Mouse (Mus musculus) kidney, postnatal 0 days (tissue): ENCODE measurements around the gene Pde4a. TPM values are rescaled to one million over a fixed set of nuclear protein-coding genes. Genes with fewer than 3 reads are reported as not detected.

Experiments
- ATAC-seq: fragments of 200-750 bp; cut with Nextera tagmentation; replicated peaks from 2 replicates; pipeline ENCODE4 v1.8.0; 2017; ENCODE audit warnings: low read depth, moderate number of reproducible peaks, moderate TSS enrichment, moderate library complexity; ENCODE audit not compliant: low FRiP score
- DNase-seq: peaks from one replicate; pipeline ENCODE4 v3.0.0-alpha.2; 2016; ENCODE audit warnings: low spot score
- H3K27ac ChIP-seq: fragments of 300-500 bp; sonication (generic); 2 replicates; pipeline ENCODE4 v1.5.1; 2014; ENCODE audit warnings: mild to moderate bottlenecking
- H3K27me3 ChIP-seq: fragments of 300-500 bp; sonication (generic); 2 replicates; pipeline ENCODE4 v1.6.1; 2014; ENCODE audit warnings: low read length, mixed read lengths; ENCODE audit not compliant: insufficient read depth
- H3K36me3 ChIP-seq: fragments of 300-500 bp; sonication (generic); 2 replicates; pipeline ENCODE4 v1.6.1; 2014; ENCODE audit warnings: low read length, mixed read lengths; ENCODE audit not compliant: insufficient read depth
- H3K4me1 ChIP-seq: fragments of 300-500 bp; sonication (generic); replicated peaks from 2 replicates; pipeline ENCODE4 v1.6.1; 2014; ENCODE audit warnings: antibody characterized with exemption, low read length, mixed read lengths; ENCODE audit not compliant: insufficient read depth
- H3K4me2 ChIP-seq: fragments of 300-500 bp; sonication (generic); 2 replicates; pipeline ENCODE4 v1.6.1; 2014; ENCODE audit warnings: mild to moderate bottlenecking, low read length, moderate library complexity, mixed read lengths
- H3K4me3 ChIP-seq: fragments of 300-500 bp; sonication (generic); replicated peaks from 2 replicates; pipeline ENCODE4 v1.5.1; 2014; ENCODE audit warnings: low read depth, low read length
- H3K9ac ChIP-seq: fragments of 300-500 bp; sonication (generic); 2 replicates; pipeline ENCODE4 v1.6.1; 2014; ENCODE audit warnings: low read depth, low read length
- H3K9me3 ChIP-seq: fragments of 300-500 bp; sonication (generic); replicated peaks from 2 replicates; pipeline ENCODE4 v1.6.1; 2016; ENCODE audit warnings: low read length, inconsistent platforms, mixed read lengths
- CTCF ChIP-seq: IDR thresholded peaks from 2 replicates; pipeline ENCODE4 v1.5.1; 2016; ENCODE audit warnings: antibody characterized with exemption, low read depth, mild to moderate bottlenecking, moderate library complexity
- WGBS: fragments of 180-500 bp; shearing (Covaris S2); extraction: QIAGEN DNeasy Blood & Tissue Kit; methylation state at CpG from one replicate; pipeline ENCODE4 v1.1.7; 2014; 5-methylcytosine and 5-hydroxymethylcytosine counted together
- polyA plus RNA-seq: library from polyadenylated mRNA; unstranded; fragments of >200 nt; fragmentation: Nextera tagmentation; extraction: Ambion mirVana; gene quantifications from 2 replicates; pipeline ENCODE4 v1.2.1, GENCODE M21; 2015

Gene Pde4a
- polyA plus RNA-seq, 1 experiment from 2014 or later = 8.2 TPM

DNA sequence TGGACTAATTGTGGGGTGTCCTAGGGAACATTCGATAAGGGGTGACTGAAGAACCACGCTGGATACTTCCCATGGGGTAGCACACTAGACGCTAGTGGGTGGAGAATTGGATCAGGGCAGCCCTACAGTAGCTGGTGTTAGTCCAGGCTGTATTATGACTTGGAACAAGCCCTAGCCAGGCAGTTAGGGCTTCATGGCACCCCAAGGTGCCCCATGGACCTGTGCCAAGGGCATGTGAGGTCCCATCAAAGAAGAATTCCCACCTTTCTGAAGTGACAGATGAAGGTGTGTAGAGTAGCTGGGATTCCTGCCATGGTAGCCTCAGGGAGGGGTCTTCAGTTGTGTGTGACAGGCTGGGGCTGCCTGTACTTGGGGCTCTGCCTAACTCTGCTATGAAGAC, 1.0 kb downstream of the Pde4a start:
- H3K27ac ChIP-seq = no peak overlapping the region
- H3K36me3 ChIP-seq = no peaks in the 10 kb centered on the region
- WGBS = 34% methylated on average over 3 of the region's 3 CpGs
- H3K4me3 ChIP-seq = peak overlapping the region; percentile 53
- H3K9ac ChIP-seq = no peak overlapping the region
- H3K9me3 ChIP-seq = no peaks in the 10 kb centered on the region
- ATAC-seq (no peak), DNase-seq (no peak)
- peak overlapping the region; percentile 86 for H3K4me2 ChIP-seq
- peaks cover 22% of the 10 kb centered on the region for H3K27me3 ChIP-seq
- TF ChIP-seq CTCF = no peak
- peaks cover 20% of the 10 kb centered on the region; the same call in 1 of the 2 replicates for H3K4me1 ChIP-seq

DNA sequence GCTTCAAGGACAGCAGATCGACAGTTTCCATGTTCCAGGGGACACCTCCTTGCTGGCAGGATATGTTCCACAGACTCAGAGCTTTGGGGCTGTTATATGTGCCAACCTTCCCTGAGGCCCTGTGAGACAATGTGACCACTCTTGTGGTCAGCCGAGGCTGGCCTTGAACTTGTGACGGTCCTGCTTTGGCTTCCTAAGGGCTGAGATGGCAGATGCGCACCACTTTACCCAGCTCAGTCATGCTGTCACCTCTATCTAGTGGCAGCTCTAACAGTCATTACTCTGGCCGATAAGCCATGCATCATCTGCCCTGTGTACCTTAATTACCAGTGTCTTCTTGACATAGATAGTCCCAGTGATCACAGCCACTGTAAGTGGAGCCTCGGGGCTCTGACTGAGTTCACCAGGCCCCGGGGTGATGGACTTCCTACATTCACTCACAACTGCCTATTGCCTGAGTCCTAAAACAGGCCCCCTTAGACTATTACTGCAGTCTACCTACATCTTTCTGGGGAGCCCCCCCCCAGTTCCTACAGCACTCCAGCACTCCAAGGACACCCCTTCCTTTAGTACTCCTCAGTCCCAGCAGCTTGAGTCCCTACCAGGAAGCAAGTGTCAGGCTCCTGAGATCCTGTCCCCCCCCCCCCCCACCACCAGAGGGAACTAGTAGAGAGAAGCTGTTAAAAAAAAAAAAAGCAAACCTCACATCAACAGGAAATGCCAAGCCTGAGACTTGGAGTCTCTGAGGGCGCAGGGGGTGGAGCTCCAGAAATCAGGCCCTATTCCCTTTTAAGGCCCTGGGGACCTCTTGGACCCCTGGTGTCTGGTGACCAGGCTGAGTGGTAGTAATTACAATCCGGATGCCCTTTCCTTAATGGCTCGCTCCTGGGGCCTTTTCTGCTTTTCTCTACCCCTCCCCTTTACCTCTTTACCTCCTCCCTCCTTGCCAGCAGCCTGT, 1.9 kb downstream of the Pde4a start:
- Histone ChIP-seq H3K27me3 (peaks cover 22% of the 10 kb centered on the region), H3K4me2 (peak overlapping the region; percentile 86), H3K4me3 (peak overlapping the region; percentile 27), H3K36me3 (no peaks in the 10 kb centered on the region), H3K4me1 (peaks cover 20% of the 10 kb centered on the region; the same call in 1 of the 2 replicates), H3K27ac (peak overlapping the region; percentile 95), H3K9ac (peak overlapping the region; percentile 58), H3K9me3 (no peaks in the 10 kb centered on the region)
- TF ChIP-seq CTCF = peak; percentile 25; the same call in 1 of the 2 replicates
- DNase-seq (peak; percentile 72), ATAC-seq (no peak)
- 52% methylated on average over 10 of the region's 10 CpGs for WGBS

DNA sequence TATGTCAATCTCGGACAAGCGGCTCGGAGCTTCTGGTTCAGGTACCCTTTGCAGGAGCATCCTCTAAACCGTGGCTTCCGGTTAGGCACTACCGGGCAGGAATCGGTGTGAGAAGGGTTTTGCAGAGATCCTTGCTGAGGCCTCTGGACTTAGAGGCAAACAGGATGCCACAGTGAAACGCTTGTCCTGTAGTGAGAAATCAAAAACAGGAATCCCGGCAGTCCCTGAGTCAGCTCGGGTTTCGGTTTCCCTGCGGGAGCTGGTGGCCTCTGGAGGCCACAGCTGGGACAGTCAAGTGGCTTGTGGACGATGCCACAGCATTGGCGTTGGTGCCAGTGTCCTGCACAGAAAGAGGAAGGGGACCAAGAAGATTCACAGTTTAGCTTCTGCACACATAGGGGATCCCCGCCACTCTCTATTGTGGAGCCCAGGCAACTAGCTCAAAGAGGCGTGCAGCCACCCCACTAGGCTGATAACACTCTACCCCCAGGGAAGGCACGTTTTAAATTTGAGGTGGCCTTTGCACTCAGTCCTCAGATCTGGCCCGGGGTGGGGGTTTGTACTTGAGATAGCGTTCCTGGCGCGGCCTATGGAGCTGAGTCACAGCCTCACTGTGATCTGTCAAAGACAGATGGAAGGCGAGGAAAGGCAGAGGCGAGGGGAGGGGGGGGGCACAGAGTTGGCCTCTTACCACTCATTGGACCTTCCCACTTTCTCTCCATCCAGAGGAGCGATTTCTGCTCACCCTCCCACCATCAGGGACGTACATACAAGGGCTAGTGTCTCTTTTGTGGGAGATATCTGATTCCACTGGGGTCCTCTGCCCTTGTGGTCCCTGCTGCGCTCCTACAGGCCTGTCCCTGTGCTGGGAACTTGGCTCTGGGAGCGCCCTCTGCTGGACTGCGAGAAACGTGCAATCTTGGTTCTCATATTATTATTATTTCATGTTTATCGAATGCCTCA, 2.9 kb downstream of the Pde4a start:
- TF ChIP-seq CTCF = peak; percentile 91
- ATAC-seq (peak; percentile 53), DNase-seq (peak; percentile 88)
- Histone ChIP-seq H3K9ac (peak overlapping the region; percentile 58), H3K36me3 (no peaks in the 10 kb centered on the region), H3K4me3 (peak overlapping the region; percentile 27), H3K4me1 (peaks cover 20% of the 10 kb centered on the region; the same call in 1 of the 2 replicates), H3K9me3 (no peaks in the 10 kb centered on the region), H3K27me3 (peaks cover 22% of the 10 kb centered on the region), H3K4me2 (peak overlapping the region; percentile 86), H3K27ac (peak overlapping the region; percentile 95)
- WGBS = 7% methylated on average over 30 of the region's 30 CpGs

DNA sequence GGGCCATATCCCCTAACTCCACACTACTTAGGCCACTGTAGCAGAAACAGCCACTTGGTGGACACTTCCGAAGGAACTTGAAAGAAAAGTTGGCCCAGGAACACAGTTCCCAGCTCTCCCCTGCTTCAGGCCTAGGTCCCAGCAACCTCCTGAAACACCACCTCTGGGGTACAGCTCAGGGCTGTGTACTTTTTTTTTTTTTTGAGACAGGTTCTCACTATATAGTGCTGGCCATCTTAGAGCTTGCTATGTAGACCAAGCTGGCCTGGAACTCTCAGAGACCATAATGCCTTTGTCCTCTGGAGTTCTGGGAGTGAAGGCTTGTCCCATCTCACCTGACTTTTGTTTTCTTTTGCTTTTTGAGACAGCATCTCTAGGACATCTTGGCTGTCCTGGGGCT, 3.6 kb downstream of the Pde4a start:
- DNase-seq = no peak
- peaks cover 20% of the 10 kb centered on the region; the same call in 1 of the 2 replicates for H3K4me1 ChIP-seq
- TF ChIP-seq CTCF = no peak
- ATAC-seq = no peak
- 50% methylated on average over 1 of the region's 1 CpGs for WGBS
- H3K9me3 ChIP-seq = no peaks in the 10 kb centered on the region
- H3K27ac ChIP-seq = peak overlapping the region; percentile 95; the same call in 1 of the 2 replicates
- H3K9ac ChIP-seq = no peak overlapping the region
- H3K4me2 ChIP-seq = 0 out of 2 replicates have a peak overlapping the region, but pooled peaks have one; percentile 86
- peaks cover 21% of the 10 kb centered on the region for H3K27me3 ChIP-seq
- no peaks in the 10 kb centered on the region for H3K36me3 ChIP-seq
- H3K4me3 ChIP-seq = no peak overlapping the region

DNA sequence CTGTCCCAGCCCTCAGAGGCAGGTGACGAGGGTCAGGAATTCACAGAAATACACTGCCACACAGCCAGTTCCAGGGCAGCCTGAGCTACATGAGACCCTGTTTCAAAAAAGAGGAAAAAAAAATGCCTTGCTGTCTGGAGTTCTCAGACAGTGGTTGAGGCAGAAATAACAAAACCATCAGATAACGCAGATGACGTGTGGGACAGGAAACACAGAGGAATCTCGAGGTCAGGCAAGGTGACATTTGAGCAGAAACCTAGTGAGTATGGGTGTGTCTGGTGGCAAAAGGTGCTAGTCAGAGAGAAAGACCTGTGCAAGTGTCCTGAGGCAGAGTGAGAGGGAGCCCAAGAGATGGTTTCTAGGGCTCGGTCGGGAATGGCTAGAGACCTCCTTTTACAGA, 6.8 kb downstream of the Pde4a start:
- H3K9me3 ChIP-seq = no peaks in the 10 kb centered on the region
- H3K9ac ChIP-seq = no peak overlapping the region
- TF ChIP-seq CTCF = no peak
- H3K4me2 ChIP-seq = no peak overlapping the region
- 59% methylated on average over 6 of the region's 6 CpGs for WGBS
- DNase-seq (no peak), ATAC-seq (no peak)
- no peak overlapping the region for H3K4me3 ChIP-seq
- 0 out of 2 replicates have a peak, but pooled peaks cover 10% of the 10 kb centered on the region for H3K4me1 ChIP-seq
- no peak overlapping the region for H3K27ac ChIP-seq
- H3K27me3 ChIP-seq = no peaks in the 10 kb centered on the region
- H3K36me3 ChIP-seq = no peaks in the 10 kb centered on the region

DNA sequence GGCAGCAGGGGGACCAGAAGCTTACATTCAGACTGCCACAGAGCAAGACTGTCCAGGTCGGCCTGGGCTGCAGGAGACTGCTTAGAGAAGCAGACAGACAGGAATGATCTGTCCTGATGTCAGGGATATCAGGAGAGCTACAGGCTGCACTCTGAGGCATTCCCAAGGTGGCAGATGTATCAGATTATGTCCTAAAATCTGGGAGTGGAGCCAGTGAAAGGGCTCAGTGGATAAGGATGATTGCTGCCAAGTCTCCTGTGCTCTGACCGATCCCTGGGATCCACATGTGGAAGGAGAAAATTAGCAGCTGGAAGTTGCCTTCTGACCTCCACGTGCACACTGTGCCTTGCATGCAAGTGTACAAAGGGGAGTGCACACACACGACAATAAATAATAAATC, 14.9 kb downstream of the Pde4a start:
- DNase-seq (no peak), ATAC-seq (no peak)
- no peak overlapping the region for H3K4me2 ChIP-seq
- H3K4me1 ChIP-seq = peaks cover 9% of the 10 kb centered on the region; the same call in 1 of the 2 replicates
- 54% methylated on average over 4 of the region's 4 CpGs for WGBS
- H3K27ac ChIP-seq = no peak overlapping the region
- no peak for TF ChIP-seq CTCF
- no peak overlapping the region for H3K9ac ChIP-seq
- no peaks in the 10 kb centered on the region for H3K27me3 ChIP-seq
- no peak overlapping the region for H3K4me3 ChIP-seq
- H3K9me3 ChIP-seq = no peaks in the 10 kb centered on the region
- H3K36me3 ChIP-seq = no peaks in the 10 kb centered on the region
